Mouse (Mus musculus) neural tube, embryonic 10.5 days (tissue): Measurements from ENCODE around the gene D930048N14Rik.
"Not testable (repeated sequence)": the region's sequence is repeated elsewhere in the genome, so short reads cannot be mapped to it uniquely, and the experiment has no call there.

Experiments
- DNase-seq: peaks from one replicate; pipeline ENCODE4 v3.0.0-alpha.2; 2017; ENCODE audit warnings: low spot score; ENCODE audit errors: extremely low spot score

D930048N14Rik gene

DNA sequence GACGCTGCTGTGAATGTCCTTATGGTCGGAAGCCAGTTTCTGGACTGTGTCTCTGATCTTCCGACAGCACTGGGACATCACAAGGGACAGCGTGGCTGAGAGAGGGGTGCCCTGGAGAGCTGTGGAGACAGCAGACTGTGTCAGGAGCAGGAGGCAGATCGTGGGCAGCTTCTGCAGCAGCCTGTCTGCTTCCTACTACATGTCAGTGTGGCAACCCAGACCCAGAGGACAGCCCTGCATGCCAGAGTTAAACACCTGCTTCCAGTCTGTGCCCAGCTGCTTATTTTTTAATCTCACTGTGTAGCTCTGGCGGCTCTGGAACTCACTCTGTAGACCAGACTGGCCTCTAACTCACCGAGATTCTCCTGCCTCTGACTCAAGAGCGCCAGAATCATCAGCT, 22.8 kb upstream of the D930048N14Rik start:
- DNase-seq: no peak

DNA sequence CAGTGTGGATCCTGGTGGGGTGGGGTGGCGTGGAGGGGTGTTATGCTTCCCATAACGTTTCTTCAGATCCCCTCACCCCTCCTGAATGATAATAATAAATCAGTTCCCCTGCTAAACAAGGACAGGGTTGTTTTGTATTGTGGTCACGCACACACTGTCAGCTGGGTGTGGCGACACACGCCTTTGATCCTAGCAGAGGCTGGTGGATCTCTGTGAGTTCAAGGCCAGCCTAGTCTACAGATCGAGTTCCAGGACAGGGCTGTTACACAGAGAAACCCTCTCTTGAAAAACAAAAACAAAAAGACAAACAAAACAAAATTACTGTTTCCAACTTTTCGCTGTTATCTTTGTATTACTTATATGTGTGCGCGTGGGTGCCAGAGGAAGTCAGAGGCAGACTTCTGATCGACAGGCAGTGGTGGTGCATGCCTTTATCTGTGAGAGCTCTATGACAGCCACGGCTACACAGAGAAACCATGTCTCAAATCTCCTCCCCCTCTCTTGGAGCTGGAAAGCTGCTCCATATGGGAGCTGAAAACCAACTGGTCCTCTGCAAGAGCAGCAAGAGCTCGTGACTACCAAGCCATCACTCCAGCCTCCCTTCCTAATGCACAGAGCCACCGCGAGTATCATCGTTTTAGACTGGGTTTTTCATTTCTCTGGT, 21.0 kb upstream of the D930048N14Rik start:
- DNase-seq: no peak

DNA sequence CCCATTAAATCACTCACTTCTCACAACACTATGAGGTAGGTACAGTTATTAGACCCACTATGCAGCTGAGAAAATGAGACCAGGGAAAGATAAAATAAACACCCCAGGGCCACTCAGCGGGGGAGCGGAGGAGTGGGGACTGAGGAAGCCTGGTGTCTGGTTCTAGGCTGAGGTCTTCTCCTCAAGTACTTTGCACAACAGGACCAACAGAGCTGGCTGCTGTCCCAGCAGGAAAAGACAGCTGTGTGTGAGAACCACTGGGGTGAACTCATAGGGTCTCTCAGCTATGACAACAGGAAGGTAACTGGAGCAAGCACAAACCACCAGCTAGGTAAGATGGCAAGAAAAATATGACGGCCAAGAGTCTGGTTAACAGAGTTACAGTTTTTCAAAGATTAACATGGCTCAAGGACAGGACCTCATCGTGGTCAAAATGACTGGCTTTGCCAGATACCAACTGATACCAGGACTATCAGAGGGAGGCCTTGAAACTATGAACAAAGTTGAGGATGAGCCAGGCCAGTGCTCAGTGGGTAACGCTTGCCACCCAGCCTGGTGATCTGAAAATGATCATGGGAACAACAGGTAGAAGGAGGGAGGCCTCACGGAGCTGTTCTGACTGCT, 18.5 kb upstream of the D930048N14Rik start:
- DNase-seq: no peak

DNA sequence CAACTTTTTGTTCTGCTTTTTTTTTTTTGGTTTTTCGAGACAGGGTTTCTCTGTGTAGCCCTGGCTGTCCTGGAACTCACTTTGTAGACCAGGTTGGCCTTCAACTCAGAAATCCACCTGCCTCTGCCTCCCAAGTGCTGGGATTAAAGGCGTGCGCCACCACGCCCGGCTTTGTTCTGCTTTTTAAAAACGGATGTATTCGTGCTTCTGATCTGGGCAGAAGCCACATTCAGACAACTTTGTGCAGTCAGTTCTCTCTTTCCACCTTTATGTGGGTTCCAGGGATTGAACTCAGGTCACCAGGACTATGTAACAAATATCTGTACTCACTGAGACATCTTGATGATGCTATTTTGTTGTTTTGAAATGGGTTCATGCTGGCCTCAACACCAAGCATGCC, 17.6 kb upstream of the D930048N14Rik start:
- not testable (repeated sequence) for DNase-seq

DNA sequence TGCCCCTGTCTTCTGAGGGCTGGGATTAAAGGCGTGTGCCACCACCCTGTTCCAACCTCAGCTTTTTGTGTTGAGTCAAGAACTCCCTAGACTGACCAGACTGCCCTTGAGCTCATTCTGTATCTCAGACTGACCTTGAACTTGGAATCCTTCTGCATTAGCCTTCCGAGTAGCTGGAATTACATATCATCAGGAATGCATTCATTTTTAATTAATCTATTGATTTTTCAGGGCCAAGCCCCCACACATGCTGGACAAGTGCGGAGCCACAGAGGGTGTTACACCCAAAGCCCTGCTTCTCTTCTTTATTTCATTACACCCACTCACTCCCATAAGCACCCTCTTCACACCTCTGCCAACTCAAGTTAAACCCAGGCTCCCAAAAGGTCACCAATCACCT, 17.0 kb upstream of the D930048N14Rik start:
- no peak for DNase-seq

DNA sequence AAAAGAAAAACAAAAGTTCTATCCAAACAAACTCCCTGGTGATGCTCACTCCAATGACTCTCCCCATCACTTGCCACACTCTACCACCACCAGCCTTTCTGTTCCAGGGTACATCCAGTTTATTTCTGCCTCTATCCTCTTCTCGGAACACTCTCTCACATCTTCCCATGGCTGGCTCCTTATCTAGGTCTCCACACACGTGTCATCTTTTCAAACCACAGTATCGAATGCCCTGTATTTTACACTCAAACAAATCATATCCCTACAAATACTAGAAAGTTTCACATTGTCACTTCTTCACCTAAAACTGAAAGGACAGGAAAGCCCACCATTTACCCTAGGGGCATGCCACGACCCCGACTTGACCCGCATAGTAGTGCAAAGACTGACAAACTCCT, 15.6 kb upstream of the D930048N14Rik start:
- DNase-seq: no peak

DNA sequence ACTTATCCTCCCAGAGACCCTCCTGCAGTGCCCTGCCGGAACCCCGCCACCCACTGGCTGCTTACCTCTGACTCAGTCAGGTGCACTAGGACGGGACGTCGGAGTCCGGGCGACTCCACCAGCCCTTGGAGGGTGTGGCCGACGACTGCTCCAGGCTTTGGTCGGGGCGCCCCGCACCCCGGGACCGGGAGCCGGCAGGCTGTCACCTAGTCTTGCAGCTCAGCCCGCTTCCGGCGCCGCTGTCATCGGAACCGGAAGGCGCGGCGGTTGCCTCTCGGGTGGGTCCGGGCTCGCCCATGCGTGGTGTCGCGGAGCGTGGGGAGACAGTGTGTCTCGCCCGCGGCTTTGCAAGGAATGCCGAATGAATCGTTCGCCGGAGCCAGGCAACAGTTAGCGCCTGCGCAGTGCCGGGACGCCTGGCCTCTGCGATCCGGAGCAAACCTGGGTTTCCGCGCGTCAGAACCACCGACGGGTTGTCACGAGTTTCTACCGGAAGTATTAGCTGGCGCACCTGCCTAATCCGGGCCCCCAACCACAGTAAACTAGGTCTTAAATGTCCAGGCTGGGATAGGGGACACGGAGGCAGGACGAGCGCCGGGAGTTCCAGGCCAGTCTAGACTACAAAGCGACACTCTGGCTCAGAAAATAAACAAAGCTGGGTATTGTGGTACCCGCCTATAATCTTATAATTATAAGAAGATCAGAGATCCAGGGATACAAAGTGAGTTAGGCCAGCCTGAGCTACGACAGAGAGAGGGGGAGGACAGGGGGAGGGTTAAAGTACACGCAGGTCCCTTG, 15.0 kb upstream of the D930048N14Rik start, which contains the start of gene Rmnd5b:
Rmnd5b (minus strand) TSS at position 372 of the 798 bp plus-strand sequence.
- DNase-seq: peak; percentile 88

DNA sequence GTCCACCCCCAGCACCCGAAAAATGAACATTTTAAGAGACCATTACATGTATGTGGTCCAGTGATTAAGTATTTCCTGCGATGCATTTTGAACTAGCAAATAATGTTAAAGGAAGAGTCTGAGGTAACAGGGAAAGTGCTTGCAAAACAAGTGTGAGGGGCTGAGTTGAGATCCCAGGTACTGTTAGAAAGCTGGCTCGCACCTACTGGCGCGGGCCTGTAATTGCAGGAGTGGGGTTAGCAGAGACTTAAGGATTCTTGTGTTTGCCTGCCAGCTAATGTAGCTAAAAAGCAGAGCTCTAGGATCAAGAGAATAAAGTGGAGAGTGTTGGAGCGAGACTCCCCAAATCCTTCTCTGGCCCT, 14.4 kb upstream of the D930048N14Rik start:
- peak; percentile 68 for DNase-seq

DNA sequence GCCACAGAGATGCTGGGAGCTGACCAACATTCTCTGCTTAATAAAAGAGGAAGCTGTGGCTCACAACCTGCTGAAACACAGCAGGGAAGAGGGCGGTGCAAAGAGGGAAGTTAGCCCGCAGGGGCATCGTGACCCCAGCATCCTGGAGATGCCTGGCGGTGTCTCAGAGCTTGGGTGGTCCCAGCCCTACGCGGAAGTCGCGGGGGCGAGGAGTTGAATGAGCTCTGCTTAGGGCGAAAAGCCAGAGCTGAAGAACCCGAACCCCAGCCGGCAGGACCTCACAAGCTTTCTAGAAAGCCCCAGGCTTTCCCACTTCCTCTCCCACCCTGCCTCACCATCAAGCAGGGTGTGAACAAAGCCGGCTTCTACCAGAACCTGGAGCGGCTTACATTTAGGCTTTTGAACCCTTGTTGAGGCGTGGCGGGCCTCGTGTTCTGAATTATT, 12.8 kb upstream of the D930048N14Rik start:
- DNase-seq: peak; percentile 63

DNA sequence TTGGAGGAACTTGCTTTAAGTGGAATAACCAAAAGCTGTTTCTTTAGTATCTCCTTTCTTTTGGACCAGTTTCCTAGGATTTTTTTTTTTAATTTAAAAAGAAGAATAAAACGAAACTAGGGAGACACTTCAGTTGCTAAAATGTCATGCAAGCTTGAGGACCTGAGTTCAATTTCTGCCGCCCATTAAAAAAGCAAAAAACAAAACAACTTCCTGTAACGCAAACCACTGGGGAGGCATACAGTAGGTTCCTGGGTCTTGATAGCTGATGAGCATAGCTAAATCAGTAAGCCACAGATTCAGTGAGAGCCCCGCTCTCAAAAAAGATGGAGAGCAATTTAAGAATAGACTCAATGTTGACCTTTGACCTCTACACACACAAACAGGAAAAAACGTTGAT, 12.3 kb upstream of the D930048N14Rik start:
- DNase-seq: no peak

DNA sequence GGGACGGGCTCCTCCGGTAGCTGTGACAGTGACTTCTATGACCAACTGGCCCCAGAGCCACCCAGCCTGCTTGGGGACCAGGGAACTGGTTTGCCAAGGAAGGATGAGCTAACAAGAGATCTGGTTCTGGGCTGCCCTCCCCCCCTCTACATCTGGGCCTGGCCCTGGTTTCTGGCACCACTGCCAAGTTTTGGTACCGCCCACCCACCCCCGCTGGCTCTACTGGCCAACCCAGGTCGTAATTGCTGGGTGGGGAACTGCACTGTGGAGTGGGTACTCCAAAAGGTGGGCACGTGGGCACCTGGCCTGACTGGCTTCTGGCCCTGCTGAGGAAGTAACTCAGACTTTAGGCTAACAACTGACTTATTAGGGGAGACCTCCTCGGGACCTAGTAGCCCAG, 10.0 kb upstream of the D930048N14Rik start:
- DNase-seq: no peak

DNA sequence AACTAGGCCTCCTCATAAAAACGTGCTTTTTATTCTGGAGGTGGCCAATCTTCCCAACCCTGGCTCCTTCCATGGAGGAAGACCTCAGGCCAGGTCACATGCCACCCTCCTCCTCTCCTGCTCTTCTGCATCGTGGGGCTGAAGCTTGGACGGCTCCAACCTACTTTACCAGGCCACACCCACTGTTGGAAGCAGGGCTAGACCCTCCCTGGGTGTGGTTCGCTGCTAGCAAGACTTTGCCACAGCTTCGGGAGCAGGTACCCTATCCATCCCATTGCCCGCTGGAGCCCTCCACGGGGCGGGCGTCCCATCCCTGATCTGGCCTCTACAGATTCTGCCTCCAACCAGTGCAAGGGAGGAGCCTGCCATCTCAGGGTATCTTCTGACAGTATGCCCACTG, 7.6 kb upstream of the D930048N14Rik start:
- DNase-seq: no peak

DNA sequence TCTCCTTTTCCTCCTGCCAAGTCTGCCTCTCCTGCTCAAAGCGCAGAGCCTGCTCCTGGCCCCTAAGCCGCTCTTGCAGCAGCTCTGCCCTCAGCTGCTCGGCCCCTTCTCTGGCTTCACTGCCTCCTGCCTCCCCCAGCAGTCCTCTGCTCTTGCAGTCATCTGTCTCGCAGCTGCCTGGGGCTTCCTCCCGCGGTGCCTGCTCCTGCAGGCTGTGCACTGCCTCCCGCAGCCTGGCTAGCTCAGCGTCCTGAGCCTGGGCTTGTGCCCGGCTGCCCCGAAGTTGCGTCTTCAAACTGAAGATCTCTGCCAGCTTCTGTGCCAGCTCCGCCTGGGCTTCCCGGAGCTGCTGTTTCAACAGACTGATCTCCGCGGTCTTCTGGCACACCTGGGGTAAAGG, 7.0 kb upstream of the D930048N14Rik start:
- DNase-seq: no peak

DNA sequence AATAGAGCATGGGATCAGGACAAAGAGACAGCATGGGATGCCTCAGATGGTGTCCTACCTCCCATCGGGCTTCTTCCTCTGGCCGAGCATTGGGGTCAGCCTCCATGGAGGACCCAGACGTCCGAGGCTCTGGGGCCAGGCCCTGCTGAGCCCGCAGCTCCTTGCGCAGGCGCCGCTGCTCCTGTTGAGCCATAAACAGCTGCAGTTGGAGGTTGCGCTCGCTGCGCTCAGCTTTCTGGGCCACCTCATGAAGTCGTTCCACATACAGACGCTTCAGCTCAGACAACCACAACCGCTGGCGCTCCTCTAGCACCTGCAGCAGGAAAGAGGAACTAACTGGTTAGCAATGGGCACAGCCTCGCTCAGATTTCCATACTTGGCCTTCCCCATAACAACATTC, 6.5 kb upstream of the D930048N14Rik start:
- no peak for DNase-seq

DNA sequence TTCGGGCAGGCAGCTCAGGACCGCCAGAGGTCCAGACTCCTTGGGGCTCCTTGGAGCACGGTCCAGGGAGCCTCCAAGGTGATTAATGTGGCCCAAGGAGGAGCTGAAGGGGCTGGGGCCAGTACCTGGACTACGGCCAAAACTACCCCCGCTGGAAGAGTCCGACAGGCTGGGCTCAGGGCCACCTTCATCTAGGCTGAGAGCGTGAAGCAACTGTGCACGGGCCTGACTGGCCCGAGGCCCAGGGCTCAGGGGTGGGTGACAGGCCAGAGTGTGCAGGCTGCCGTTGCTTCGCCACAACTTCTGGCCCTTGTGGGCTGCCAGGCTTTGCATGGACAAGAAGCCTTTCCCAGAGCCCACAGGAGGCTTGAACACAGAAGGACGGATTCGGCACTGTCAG, 5.5 kb upstream of the D930048N14Rik start:
- DNase-seq: no peak

DNA sequence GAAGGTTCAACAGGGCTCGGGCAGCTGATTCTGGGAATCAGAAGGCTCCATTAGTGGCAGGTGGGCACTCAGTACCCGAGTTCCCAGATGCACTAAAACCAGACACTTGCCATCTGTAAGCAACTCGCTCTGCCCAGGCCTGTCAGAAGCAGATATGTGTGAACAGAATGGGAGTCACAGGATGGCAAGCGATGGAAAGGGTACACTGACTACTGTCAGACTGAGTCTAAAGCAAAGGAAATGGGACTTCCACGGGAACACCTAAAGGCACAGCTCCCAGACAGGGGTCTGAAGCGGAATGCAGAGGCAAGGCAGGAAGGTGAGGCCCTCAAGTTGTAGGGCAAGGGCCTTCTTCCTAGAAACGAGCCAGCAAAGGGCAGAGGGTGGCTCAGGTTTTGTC, 4.5 kb upstream of the D930048N14Rik start:
- DNase-seq: no peak

DNA sequence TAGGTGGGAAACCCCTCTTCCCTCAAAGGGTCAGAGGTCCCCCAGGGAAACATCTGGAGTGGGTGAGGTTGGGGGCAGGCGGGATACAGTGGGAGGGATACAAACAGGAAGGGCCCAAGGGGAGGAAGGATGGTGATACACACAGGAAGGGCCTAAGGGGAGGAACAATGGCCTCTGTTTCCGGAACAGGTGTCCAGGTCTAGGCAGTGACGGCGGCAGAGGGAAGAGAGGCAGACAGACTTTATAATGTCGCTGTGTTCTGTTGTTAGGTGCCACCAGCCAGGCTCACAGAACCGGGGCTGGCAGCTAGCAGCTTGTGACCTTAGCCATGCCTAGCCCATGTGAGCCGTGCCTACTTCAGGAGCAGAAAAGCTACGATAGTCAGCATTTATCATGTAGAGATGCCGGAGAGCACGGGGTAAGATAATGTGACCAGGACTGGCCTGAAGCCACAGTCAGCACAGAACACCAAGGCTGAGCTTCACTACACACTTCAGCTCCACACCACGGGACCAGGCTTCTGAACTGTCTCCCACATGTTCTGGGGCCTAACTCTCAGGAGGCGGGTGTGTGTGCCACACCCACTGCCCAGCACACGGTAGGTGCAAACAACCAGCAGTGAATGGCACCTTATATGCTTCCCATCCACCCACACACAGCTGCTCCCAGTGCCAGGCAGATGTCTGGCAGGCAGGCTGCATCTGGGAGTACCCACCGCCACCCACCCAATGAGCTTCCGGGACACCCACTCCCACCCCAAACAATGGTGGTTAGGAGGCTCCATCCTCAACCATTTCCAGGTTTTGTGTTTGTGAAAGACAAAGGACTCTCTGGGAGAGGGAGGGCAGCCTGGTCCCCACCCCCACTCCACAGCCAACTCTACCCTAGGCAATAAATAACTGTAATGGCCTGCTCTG, 3.7 kb upstream of the D930048N14Rik start:
- peak; percentile 19 for DNase-seq

DNA sequence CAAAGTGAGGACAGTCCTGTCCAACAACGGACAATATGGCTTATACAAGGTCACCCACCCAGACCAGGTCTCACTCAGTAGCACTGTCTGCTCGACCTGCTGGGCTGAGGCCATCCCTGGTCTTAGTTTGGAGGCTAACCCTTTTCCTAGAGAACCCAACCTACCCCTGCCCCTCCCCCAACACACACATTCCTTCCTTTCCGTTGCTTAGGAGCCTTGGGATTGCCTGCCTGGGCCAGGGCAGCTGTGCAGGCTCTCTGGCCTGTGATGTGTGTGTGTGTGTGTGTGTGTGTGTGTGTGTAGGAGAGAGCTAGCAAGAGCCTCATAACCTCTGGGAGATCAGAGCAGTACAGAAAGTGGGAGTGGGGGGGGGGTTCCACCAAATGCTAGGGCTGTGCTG, 2.2 kb upstream of the D930048N14Rik start:
- DNase-seq: peak; percentile 72

DNA sequence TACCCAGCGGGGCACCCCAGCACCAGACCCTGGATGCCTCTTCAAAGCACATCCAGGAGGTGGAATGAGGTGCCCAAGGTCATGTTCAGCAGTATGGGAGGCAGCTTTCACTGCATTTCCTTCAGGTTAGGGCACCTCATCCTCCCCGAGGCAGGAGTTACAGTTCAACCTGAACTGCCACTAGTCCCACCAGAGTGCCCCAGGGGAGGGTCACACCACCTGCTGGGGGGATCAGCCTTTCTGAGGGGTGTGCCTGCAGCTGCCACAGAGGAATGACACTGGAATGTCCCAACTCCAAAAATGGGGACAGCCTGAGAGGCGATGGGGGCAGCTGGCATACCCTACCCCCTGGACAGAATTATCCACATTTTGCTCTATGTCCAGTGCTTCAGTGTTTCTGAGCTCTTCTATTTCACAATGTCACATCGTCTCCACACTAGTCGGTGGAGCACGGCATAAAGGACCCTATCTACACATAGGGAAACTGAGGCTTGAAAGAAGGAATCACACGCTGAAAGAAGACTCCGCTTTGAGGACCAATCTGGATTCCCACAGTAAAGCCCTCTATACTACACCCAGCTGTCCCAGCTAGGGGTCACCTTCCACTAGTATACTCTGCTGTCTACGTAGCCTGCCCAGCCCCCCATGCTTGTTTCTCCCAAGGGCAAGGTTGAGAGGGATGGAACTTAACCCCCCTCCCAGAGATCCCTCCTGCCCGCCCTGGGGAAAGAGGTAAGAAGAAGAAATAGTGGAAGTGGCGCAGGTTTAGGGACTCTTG, 1.5 kb upstream of the D930048N14Rik start:
- DNase-seq: peak; percentile 44

DNA sequence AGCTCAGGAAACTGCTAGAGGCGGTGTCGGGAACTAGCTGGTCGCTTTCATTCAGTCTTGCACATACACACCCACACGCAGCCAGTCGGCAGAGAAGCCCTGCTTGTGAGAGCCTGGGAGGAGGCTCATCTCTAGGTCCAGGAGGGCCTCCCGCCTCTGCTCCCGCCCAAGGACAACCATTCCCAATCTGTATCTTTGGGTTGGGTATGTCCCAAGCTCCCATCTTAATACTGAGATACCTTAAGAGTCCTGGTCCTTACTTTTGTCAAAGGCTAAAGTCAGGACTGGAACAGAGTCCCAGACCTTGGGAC, 910 bp upstream of the D930048N14Rik start:
- peak; percentile 37 for DNase-seq

DNA sequence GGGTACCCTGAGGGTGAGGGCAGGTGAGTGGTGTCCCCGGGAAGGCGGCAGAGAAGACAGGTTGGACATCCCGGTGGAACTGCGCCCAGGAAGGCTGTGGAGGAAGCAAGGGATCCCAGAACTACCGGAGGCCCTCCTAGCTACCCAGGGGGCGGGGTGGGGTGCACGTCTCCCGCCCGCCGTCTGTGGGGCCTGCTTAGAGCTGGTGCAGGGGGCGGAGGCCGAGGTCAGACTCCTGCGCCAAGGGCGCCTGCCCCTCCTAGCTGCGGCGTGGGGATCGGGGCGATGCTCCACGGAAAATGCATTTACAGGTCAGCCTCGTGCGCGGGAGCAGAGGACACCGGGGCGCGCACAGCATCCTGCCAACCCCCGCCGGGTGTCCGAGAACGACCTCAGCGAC, 493 bp upstream of the D930048N14Rik start:
- no peak for DNase-seq
